Mouse (Mus musculus): ENCODE data around the gene Dennd1b.

DNA sequence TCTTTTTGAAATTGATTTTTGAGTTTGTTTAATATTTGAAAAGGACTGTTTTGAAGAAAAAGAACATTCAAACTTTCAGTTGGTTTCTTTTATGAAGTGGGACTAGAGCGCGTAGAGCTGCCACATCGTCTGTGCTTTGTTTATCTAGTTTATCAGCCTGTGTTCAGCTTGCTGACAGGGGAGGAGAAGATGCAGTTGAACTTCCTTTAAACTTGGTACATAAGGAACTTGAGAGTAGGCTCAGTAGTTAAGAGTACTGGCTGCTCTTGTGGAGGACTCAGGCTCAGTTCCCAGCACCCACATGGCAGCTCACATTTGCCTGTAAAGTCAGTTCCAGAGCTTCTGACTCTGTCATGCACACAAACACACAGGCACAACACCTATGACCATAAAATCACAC, 124.3 kb downstream of the Dennd1b start:
- TF ChIP-seq POLR2A (IDR thresholded peaks at IDR 0.05; ENCODE audit: insufficient read depth, low read depth, low read length) (no peak), CTCF (IDR thresholded peaks at IDR 0.05) (no peak), EP300 (IDR thresholded peaks at IDR 0.05; ENCODE audit: insufficient read depth, low read depth, low read length) (no peak)
